Mouse (Mus musculus) brain, embryonic 14.5 days (tissue): ENCODE data around the gene Amigo3.

ENCODE experiments used
- CTCF ChIP-seq: fragments of 200-500 bp; IDR thresholded peaks from 2 replicates; pipeline ENCODE4 v1.5.1; 2012; ENCODE audit warnings: inconsistent platforms, mild to moderate bottlenecking, moderate library complexity, borderline replicate concordance; ENCODE audit not compliant: insufficient read depth, insufficient read length; ENCODE audit errors: extremely low read depth
- POLR2A ChIP-seq: fragments of 200-500 bp; IDR thresholded peaks from 2 replicates; pipeline ENCODE4 v1.6.1; 2012; ENCODE audit warnings: mild to moderate bottlenecking, inconsistent platforms, borderline replicate concordance; ENCODE audit not compliant: poor library complexity, insufficient read depth, insufficient read length, severe bottlenecking; ENCODE audit errors: extremely low read depth

DNA sequence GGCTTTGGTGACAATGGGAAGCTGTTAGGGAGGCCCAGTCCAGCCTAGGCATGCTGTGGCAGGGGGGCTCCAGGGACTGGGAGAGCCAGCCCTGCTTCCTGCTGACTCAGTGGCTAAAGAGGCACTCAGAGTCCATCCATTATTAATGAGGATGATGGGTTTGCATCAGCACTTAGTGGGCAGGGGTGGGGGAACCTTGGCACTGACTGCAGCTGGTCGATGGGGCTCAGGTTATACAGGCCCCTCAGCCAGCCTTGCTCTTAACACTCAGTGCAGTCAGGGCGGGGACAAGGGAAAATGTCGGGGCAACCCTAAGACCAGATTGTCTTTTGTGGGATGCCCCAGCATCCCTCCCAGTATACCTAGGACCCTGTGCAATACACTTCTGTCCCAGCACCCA, 9.2 kb downstream of the Amigo3 start:
- TF ChIP-seq CTCF (no peak), POLR2A (no peak)
